Mouse (Mus musculus): ENCODE results near the gene Fbxw11. TPM values are rescaled to one million over a fixed set of nuclear protein-coding genes. Genes with fewer than 3 reads are reported as not detected.

Gene Fbxw11
- polyA plus RNA-seq, 1 experiment from 2014 or later, result 76.0 TPM

Other genes with a start within 250 kb of the Fbxw11 start
- 34.8 and 37.0 TPM in 2 replicates for gene Ubtd2, start 187.4 kb upstream of the Fbxw11 start, polyA plus RNA-seq (2016; fragmentation: Nextera tagmentation; extraction: Ambion mirVana)
- 0.31 and 0.36 TPM in 2 replicates for gene Efcab9, start 110.6 kb upstream of the Fbxw11 start, polyA plus RNA-seq (2016; fragmentation: Nextera tagmentation; extraction: Ambion mirVana)
- gene Stk10, start 109.4 kb upstream of the Fbxw11 start, polyA plus RNA-seq (2016; fragmentation: Nextera tagmentation; extraction: Ambion mirVana), result 2.9 and 3.2 TPM in 2 replicates
- not detected in 2 replicates for gene Smim23, start 181.9 kb downstream of the Fbxw11 start, polyA plus RNA-seq (2016; fragmentation: Nextera tagmentation; extraction: Ambion mirVana)

All from heart, embryonic 12.5 days (tissue).